Mouse (Mus musculus) cerebellum, adult 18-20 months (tissue): Measurements from ENCODE around the gene Bri3.

Experiments used
- DNase-seq, 2 experiments: peaks; one replicate each; pipeline ENCODE4 v3.0.0; 2021

Gene Bri3

GRCm38 (mm10) chr5:144243901-144244487, at the start of gene Bri3:
TSS of gene Bri3 (plus strand) at chr5:144244437.
- no peak for DNase-seq

- DNase-seq = no peak
Measured at GRCm38 (mm10) chr5:144195567-144195966, 48.7 kb upstream of the Bri3 start.

DNA sequence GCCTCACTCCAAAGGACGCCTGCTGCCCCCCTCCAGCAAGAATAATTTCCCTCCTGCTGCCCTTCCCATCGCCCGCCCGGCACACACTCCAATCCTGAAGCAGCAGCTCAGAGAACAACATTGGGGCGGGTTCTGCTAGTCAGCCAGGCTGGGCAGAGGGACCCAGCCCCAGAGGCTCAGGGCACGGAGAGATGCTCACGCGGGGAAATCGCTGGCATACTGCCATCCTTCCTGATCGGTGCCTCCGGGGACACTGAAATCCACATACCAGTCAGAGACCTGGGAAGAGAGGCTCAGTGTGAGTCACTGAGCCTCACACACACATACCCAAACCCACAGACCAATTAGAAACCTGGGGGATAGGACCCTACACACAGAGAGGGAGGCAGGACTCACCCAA, 43.6 kb upstream of the Bri3 start:
- DNase-seq = no peak

GRCm38 (mm10) chr5:144202430-144202829, 41.8 kb upstream of the Bri3 start:
- no peak for DNase-seq

GRCm38 (mm10) chr5:144203398-144203959, 40.8 kb upstream of the Bri3 start:
- peak in 1 of 2 experiments; percentile 49 for DNase-seq

DNA sequence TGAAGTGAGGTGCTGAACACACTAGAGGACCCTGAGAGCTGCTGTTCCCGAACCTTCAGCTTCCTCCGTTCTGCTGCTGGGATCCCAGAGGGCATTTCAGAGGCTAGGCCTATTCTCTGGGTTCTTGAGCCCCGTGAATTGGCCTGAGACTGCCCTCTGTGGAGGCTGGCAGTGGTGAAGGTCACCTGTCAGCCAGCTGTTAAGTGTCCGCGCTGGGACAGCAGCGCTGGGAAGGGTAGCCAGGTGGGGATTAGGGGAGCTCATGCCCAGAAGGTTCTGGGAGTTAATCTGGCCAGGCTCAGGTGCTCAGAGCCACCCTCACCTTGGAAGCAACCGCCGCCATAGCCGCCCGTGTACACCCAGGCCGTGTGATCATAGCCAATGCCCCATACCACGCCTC, 39.9 kb upstream of the Bri3 start:
- DNase-seq = no peak

DNA sequence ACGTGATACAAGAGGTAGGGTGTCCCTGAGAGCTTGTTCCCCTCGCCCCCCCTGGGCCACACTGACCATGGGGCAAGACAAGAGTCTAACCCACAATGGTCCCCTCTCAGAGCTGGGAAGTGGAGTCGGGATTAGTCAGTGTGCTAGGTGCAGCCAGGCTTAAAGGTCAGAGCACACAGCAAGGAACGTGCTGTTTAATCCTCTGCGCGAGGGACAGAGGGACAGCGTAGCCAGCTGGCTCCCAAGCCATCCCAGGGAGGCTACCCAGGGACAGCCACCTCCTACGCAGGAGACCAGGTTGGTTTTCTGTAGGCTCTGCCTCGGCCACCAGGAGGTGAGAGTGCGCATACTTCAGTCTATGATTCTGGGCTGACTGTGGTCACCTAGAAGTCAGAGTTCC, 39.3 kb upstream of the Bri3 start:
- peak in 1 of 2 experiments; percentile 49 for DNase-seq

- peak; percentile 54 to 58 for DNase-seq
Measured at GRCm38 (mm10) chr5:144206069-144206468, 38.2 kb upstream of the Bri3 start.

DNA sequence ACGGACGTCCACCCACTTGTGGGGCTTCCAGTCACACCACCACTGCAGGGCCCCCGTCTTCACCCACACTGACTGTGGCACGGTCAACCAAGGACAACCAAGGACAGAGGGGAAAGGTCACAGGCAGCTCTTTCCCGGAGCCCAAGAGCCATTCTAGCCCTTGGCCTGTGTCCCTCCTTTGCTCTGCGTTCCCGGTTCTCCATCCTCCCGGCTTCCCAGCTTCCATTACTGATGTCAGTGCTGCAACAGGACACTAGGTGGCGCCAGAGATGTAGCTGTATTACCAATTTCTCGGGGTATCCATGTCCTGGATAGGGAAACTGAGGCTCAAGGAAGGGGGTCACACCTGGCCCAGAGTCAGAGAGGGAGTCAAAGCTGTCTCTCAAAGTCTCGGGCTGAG, 36.8 kb upstream of the Bri3 start:
- DNase-seq = peak; percentile 61 to 77

GRCm38 (mm10) chr5:144214453-144214852, 29.8 kb upstream of the Bri3 start:
- peak; percentile 73 to 75 for DNase-seq

DNA sequence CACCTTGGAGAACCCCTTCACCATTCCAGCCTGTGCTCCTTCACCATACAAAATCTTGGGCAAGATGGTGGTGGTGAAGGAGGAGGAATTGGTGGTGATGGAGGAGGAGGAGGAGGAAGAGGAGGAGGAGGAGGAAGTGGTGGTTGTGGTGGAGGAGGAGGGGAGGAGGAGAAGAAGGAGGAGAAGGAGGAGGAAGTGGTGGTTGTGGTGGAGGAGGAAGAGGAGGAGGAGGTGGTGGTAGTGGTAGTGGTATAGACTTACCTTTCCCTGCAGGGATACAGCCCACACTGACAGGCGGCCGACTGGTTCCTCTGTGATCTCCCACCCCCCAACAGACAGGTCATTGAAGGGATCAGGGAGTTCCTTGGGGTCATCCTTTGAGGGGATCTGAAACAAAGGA, 28.2 kb upstream of the Bri3 start:
- no peak for DNase-seq

DNA sequence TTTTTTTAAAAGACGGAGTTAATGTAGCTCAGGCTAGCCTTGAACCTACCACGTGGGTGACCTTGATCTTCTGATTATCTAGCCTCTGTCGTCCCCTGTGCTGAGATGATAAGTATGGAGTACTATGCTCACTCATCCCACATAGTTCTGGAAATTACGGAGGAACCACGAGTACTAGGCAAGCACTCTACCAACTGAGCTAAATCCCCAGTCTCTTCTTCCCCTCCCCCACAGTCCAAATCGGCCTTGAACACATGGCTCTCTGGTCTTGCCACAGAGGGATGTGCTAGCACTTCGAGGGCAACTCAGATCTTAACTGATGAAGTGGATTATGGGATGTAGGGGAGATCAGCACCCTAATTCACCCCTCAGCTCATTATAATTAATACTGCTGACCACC, 26.2 kb upstream of the Bri3 start:
- peak in 1 of 2 experiments; percentile 5 for DNase-seq

- peak; percentile 23 to 33 for DNase-seq
Measured at GRCm38 (mm10) chr5:144219306-144219705, 24.9 kb upstream of the Bri3 start.

DNA sequence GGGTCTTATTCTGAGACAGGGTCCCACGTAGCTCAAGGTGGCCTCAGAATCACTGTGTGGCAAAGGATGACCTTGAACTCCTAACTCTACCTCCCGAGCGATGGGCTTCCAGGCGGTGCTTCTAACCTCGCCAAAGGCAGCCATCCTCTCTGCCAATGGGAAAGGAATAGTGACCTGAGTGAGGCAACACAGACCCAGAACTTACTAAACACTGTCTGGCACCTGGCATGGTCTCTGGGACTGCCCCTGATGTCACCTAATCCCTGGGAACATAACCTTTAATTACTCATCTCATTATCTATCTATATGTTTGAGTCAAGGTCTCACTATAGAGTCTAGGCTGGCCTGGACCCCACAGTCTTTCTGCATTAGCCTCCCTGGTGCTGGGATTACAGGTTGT, 24.3 kb upstream of the Bri3 start:
- peak in 1 of 2 experiments; percentile 8 for DNase-seq

- peak; percentile 16 to 23 for DNase-seq
Measured at GRCm38 (mm10) chr5:144221305-144221704, 22.9 kb upstream of the Bri3 start.

- peak; percentile 87 to 89 for DNase-seq
Measured at GRCm38 (mm10) chr5:144222811-144223502, 21.3 kb upstream of the Bri3 start.

DNA sequence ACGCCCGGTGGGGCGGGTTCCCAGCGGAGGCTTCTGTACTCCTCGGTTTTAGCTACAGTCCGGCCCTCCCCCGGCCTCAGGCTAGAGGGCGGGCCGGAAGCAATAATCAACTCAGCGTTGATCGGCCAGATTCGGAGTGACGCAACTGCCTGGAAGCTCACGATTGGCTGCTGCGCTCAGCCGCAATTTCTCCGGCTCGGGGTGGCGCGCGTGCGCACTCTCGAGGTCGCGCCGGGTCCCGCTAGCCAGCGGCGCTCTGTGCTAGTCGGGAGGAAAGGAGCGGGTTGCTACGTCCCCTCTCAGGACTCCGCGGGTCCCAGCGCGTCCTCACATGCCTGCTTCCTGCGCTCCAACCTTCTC, 20.8 kb upstream of the Bri3 start, which contains the start of gene Tecpr1:
Tecpr1 (minus strand) TSS at position 113 of the 360 bp plus-strand sequence.
- DNase-seq = peak; percentile 97 to 98

DNA sequence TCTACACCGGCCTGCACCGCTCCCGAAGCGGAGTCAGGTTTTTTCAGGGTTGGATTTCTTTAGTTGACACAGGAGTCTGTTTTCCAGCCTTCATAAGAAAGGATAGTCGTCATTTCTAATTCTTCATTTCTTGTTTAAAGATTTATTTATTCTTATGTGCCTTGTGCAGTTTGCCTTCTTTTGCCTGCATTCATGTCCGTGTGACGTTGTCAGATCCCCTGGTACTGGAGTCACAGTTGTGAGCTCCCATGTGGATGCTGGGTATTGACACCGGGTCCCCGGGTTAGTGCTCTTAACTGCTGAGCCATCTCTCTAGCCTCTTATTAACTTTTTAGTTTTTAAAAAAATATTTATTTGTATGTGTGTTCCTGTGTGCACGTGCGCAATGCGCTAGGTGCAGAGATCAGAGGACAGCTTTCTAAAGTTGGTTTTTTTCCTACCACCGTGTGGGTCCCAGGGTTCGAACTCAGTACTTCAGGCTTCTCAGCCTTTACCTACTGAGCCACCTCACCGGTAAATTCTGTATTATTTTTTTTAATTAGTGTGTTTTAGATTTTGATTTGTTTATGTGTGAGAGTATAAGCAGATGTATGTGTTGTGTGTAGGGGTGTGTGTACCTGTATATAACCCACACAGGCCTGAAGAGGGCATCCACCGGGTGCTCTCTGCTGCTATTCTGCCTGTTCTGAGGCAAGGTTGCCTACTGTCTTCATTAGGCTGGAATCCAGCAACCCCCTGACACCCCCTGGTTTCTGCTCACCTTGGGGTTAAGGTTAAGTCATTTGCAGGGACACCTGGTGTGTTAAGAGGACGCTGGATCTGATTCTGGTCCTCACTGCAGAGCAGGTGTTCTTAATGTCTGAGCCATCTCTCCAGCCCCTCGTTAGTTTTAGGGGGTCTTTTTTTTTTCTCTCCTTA, 20.1 kb upstream of the Bri3 start:
- DNase-seq = peak in 1 of 2 experiments; percentile 45

- no peak for DNase-seq
Measured at GRCm38 (mm10) chr5:144226220-144226619, 18.0 kb upstream of the Bri3 start.

DNA sequence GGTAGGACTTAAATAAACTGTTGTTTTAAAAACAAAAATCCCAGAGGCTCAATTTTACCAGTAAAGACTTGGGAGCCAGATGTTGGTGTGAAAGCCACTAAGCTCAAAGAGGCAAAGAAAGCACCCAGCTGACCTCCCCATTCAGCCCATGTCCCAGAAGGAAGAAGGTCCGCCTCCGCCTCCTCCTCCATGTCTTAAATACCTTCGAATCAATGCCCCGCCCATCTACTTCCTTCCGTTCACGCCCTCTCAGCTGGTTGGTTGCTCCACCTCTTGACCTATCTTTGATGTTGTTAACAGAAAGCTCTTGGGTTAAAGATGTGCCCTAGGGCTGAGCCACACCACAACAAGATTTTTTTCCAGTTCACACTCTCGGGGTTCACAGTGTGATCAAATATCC, 14.0 kb upstream of the Bri3 start:
- no peak for DNase-seq

GRCm38 (mm10) chr5:144231410-144231809, 12.8 kb upstream of the Bri3 start:
- DNase-seq = no peak

DNA sequence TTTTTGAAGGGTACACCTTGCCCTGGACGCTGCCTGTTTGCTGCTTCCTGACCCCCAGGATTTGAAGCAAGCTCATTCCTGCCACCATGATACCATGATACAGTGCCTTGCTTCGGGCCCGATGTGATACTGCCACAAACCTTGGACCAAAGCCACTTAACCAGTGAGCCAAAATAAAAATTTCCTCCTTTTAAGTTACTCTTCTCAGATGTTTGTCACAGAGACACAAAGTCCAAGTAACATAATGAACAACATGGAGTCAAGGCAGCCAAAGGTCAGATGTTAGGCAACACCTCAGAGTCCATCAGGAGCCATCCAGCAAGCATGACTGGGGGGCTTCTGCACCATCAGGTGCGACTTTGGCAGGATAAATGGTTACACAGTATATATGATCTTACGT, 11.7 kb upstream of the Bri3 start:
- no peak for DNase-seq

DNA sequence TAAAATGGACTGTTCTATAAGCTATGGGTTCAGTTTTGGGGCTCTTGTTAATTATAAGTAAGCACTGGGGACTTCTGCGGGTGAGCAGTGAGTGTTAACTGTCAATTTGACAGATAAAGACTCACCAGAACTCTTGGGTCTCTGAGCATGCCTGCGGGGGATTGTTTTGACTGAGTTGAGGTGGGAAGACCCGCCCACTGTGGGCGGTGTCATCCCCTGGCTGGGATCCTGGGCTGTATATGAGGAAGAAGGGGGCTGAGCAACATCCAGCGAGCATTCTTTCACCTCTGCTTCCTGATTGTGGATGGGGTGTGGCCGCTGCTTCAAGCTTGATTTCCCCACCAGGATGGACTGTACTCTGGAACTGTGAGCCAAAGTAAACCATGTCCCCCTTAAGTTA, 10.0 kb upstream of the Bri3 start:
- no peak for DNase-seq
